Comparison of ENCODE assay signal across 9 mouse cellular contexts in genomic region chr5:116829771-116830170, GRCm38 (mm10).
DNase-seq lines count a peak whose midpoint lies in the region; ATAC-seq and TF ChIP-seq lines count a peak whose summit lies in the region.
"Had no signal": no experiment of that assay in that cellular context is flagged by ENCODE, and none has a peak within 500 bp of the region (broad histone marks: within the 10 kb centered on the region; RNA-seq: fewer than 3 reads in every experiment).

No protein-coding gene starts in this region.

- no peak overlapping the region for H3K4me3 ChIP-seq in lung, adult 2 months (replicated peaks; ENCODE audit: extremely low read depth, low read depth, low read length)

- no peak for TF ChIP-seq POLR2A in lung, adult 2 months (IDR thresholded peaks at IDR 0.05; ENCODE audit: borderline replicate concordance, extremely low read depth, low read depth, low read length)
- TF ChIP-seq POLR2A in brain, embryonic 14.5 days (IDR thresholded peaks at IDR 0.05; ENCODE audit: borderline replicate concordance, extremely low read depth, insufficient read depth, insufficient read length, poor library complexity, severe bottlenecking) = no peak

- peak; percentile 52; the same call in 1 of the 2 replicates for ATAC-seq in frontal cortex, adult (ENCODE audit: low TSS enrichment)

- DNase-seq in frontal cortex, postnatal 14 days (ENCODE audit: low spot score in 2 of 2) = no peak
- DNase-seq in lung, postnatal 10 days = peak; percentile 44
- no peak for DNase-seq in lung, adult 2 months
- DNase-seq in brain, embryonic 14.5 days (ENCODE audit: low read depth) = peak; percentile 40
- peak; percentile 3 for DNase-seq in ovary, postnatal 36 days (ENCODE audit: low spot score)
- no peak for DNase-seq in spleen, postnatal 14 days (ENCODE audit: low spot score in 2 of 2)
- no peak for DNase-seq in cerebellum, postnatal 14 days
- DNase-seq: left cerebral cortex, postnatal 4 days had no signal

- TF ChIP-seq CTCF in lung, adult 2 months (IDR thresholded peaks at IDR 0.05; ENCODE audit: insufficient read depth, low read length) = no peak
- TF ChIP-seq CTCF in brain, embryonic 14.5 days (IDR thresholded peaks at IDR 0.05; ENCODE audit: borderline replicate concordance, extremely low read depth, insufficient read depth, insufficient read length) = no peak

- H3K4me1 ChIP-seq in lung, adult 2 months (ENCODE audit: control insufficient read depth, insufficient read depth, low read length) = no peaks in the 10 kb centered on the region

- WGBS in lung, adult 2 months = 20% methylated on average over 11 of the region's 11 CpGs

Comparison
In these comparisons a context has a peak if more than half of its experiments do, and no peak if none do; other contexts are left out.
1. DNase-seq: peak in lung, postnatal 10 days (single experiment), brain, embryonic 14.5 days (single experiment) and ovary, postnatal 36 days (single experiment); none in frontal cortex, postnatal 14 days (0 of 2), lung, adult 2 months (single experiment), spleen, postnatal 14 days (0 of 2) and cerebellum, postnatal 14 days (0 of 2).